Mouse (Mus musculus) embryo, embryonic 9.5 days (tissue): ENCODE data around the gene Magea5.
A peak's percentile ranks its signal among the peaks of the same experiment; 100 is the strongest.
"Not testable (repeated sequence)": the region's sequence is repeated elsewhere in the genome, so short reads cannot be mapped to it uniquely, and the experiment has no call there.

Source experiments
- DNase-seq: peaks from one replicate; pipeline ENCODE4 v3.0.0-alpha.2; 2017; ENCODE audit errors: extremely low spot score

Magea5 gene

GRCm38 (mm10) chrX:155063045-155063444, at the start of gene Magea5:
Magea5 (minus strand) TSS chrX:155063145.
- not testable (repeated sequence) for DNase-seq

- DNase-seq = peak; percentile 1
These were observed 35.1 kb upstream of the Magea5 start for GRCm38 (mm10) chrX:155098024-155098423.

DNA sequence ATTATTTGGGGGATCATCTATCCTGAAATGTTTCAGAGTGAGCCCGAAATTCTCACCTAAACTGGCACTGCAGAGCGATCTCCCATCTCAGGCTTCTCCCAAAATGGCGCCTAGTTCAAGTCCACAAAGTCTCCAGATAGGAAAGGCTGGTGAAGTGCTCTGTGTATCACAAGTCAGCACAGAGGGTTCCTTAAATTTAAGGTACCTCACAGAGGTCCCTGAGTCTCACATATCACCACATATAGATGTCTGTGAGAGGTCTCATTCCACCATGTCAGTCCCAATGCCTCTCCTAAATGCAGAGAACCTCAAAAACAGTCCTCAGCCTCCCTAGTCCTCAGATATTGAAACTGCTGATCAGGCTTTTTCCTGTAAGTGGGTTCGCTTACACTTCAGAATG, 30.6 kb upstream of the Magea5 start, which contains the start of gene Magea2:
Gene Magea2, minus strand, starts transcription at position 101 of the 400 bp plus-strand sequence.
- DNase-seq = not testable (repeated sequence)

GRCm38 (mm10) chrX:155089693-155090092, 26.7 kb upstream of the Magea5 start, which contains the start of gene Magea1:
Magea1 (minus strand) TSS chrX:155089793.
- DNase-seq = not testable (repeated sequence)
